Mouse (Mus musculus) limb, embryonic 10.5 days (tissue): Measurements from ENCODE around the gene Iqcd. TPM values are rescaled to one million over a fixed set of nuclear protein-coding genes. Genes with fewer than 3 reads are reported as not detected.
A peak's percentile ranks its signal among the peaks of the same experiment; 100 is the strongest.

ENCODE experiments used
- DNase-seq: peaks from one replicate; pipeline ENCODE4 v3.0.0-alpha.2; 2017; ENCODE audit warnings: low spot score
- H3K27ac ChIP-seq: fragments of 300-500 bp; sonication (generic); 2 replicates; pipeline ENCODE4 v1.5.1; 2016; ENCODE audit warnings: mild to moderate bottlenecking
- H3K27me3 ChIP-seq: fragments of 300-500 bp; sonication (generic); 2 replicates; pipeline ENCODE4 v1.6.1; 2016; ENCODE audit warnings: low read depth, mild to moderate bottlenecking; ENCODE audit not compliant: poor library complexity, severe bottlenecking
- H3K36me3 ChIP-seq: fragments of 300-500 bp; sonication (generic); 2 replicates; pipeline ENCODE4 v1.6.1; 2016; ENCODE audit warnings: mild to moderate bottlenecking, moderate library complexity
- H3K4me1 ChIP-seq: fragments of 300-500 bp; sonication (generic); 2 replicates; pipeline ENCODE4 v1.6.1; 2016
- H3K4me3 ChIP-seq: fragments of 300-500 bp; sonication (generic); 2 replicates; pipeline ENCODE4 v1.5.1; 2016; ENCODE audit warnings: mild to moderate bottlenecking, moderate library complexity
- H3K9me3 ChIP-seq: fragments of 300-500 bp; sonication (generic); replicated peaks from 2 replicates; pipeline ENCODE4 v1.6.1; 2016; ENCODE audit warnings: mild to moderate bottlenecking
- WGBS: fragments of 180-500 bp; shearing (Covaris S2); methylation state at CpG from one replicate; pipeline ENCODE4 v1.1.7; 2016; 5-methylcytosine and 5-hydroxymethylcytosine counted together
- polyA plus RNA-seq: library from polyadenylated mRNA; unstranded; fragments of >200 nt; fragmentation: Nextera tagmentation; extraction: Ambion mirVana; gene quantifications from 2 replicates; pipeline ENCODE4 v1.2.1, GENCODE M21; 2016

Iqcd gene
- polyA plus RNA-seq, 1 experiment from 2014 or later: 0.41 TPM

DNA sequence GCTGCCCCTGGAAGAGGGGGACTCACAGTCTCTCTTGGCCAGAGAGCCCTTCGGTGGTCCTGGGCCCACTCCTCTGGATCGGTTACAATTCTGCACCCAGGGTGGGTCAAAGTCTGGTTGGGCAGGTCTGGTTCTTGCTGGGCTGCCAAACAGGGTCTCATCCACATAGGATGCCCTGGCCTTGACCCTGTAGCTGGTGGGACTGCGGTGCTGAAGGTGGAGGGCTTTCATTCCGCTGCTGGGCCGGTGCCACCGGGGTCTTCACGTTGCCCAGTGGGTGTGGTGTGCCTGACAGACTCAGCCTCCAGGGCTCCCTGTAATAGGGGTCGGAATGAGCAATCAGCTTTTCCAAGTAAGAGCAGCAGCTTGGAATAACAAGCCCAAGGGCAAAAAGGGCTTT, 22.6 kb downstream of the Iqcd start:
- no peak for DNase-seq
- 65% methylated on average over 8 of the region's 8 CpGs for WGBS
- Histone ChIP-seq H3K36me3 (peaks cover 38% of the 10 kb centered on the region), H3K27ac (no peak overlapping the region), H3K9me3 (no peaks in the 10 kb centered on the region), H3K27me3 (no peaks in the 10 kb centered on the region), H3K4me1 (peaks cover 21% of the 10 kb centered on the region), H3K4me3 (peak overlapping the region; percentile 76)

DNA sequence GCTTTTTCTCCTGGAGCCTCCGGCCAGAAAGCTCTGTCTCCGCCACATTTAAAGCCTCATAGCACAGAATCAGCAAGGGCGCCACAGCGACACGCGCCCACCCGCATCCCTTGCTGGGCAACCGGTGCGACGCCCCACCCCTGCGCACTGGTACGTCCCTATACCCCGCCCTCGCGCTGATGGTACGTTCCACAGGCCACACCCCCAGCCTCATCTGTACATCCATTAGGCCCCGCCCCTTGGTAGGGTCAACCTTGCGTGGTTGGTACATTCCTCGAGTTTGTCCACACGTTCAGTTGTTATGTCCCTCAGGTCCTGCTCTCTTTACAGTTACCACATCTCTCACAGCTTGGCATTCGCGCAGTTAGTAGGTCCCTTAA, 23.6 kb downstream of the Iqcd start, which contains the start of the genes Rita1 and Ddx54:
TSS of gene Rita1 (minus strand) at position 148 of the 380 bp plus-strand sequence.
TSS of gene Ddx54 (plus strand) at position 298 of the 380 bp plus-strand sequence.
- Histone ChIP-seq H3K9me3 (no peaks in the 10 kb centered on the region), H3K36me3 (peaks cover 48% of the 10 kb centered on the region), H3K4me3 (peak within 1 kb of the TSS; percentile 76), H3K27me3 (no peaks in the 10 kb centered on the region), H3K27ac (peak within 1 kb of the TSS; percentile 97), H3K4me1 (peaks cover 21% of the 10 kb centered on the region)
- WGBS: under 1% methylated on average over 22 of the region's 22 CpGs
- DNase-seq: peak; percentile 98

DNA sequence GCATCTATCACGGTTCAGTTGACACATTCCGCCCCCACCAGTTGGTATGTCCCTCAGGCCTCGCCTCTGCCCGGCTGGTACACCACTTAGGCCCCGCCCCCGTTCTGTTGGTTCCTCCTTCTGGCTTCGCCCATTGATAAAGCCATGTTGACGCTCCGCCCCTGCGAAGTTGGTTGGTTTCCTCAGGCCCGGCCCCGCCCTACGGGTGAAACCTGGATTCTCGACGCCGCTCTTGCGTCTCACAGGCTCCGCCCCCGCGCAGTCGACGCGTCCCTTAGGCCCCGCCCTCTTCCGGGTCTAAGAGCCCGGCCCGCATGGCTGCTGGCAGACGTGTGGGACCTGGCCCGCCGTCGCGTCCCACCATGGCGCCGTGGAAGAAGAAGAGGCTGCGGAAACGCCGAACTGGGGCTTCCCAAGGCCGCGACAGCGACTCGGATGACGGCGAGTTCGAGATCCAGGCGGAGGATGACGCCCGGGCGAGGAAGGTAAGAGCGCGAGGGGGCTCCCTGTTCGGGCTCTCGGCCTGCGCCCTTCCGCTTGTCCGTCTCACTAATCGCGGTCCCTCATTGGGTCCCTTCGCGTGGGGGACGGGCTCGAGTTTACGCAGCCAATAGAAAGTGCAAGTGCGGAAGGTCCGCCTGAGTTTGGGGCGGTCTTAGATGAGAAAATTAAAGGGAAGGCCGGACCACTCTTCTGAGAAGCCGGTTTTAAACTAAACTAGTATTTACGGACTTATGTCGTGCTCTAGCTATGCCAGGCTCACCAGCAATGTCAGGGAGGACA, 24.2 kb downstream of the Iqcd start:
- DNase-seq: peak; percentile 97
- peak overlapping the region; percentile 97 for H3K27ac ChIP-seq
- H3K4me3 ChIP-seq: peak overlapping the region; percentile 76
- no peaks in the 10 kb centered on the region for H3K27me3 ChIP-seq
- no peaks in the 10 kb centered on the region for H3K9me3 ChIP-seq
- WGBS: under 1% methylated on average over 69 of the region's 69 CpGs
- H3K36me3 ChIP-seq: peaks cover 52% of the 10 kb centered on the region
- peaks cover 21% of the 10 kb centered on the region for H3K4me1 ChIP-seq

DNA sequence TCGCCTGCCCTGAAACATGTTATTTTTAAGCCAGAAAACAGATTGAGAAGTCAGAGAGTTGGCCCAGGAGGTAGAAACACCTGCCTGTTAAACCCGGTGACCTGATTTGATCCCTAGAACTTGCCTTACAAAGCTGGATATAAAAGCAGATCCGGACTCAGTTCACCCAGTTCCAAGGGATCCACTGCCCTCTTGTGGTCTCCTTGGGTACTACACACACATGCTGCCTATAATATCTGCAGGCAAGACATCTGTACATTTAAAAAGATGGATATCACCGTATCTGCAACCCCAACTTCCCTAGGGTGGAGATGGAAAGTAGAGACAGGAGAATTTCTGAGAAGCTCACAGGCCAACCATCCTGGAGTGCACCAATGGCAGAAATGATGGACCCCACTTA, 27.1 kb downstream of the Iqcd start:
- Histone ChIP-seq H3K27ac (no peak overlapping the region), H3K36me3 (peaks cover 60% of the 10 kb centered on the region), H3K4me1 (peaks cover 20% of the 10 kb centered on the region), H3K27me3 (no peaks in the 10 kb centered on the region), H3K9me3 (no peaks in the 10 kb centered on the region), H3K4me3 (no peak overlapping the region)
- no peak for DNase-seq
- WGBS: 98% methylated on average over 4 of the region's 4 CpGs

DNA sequence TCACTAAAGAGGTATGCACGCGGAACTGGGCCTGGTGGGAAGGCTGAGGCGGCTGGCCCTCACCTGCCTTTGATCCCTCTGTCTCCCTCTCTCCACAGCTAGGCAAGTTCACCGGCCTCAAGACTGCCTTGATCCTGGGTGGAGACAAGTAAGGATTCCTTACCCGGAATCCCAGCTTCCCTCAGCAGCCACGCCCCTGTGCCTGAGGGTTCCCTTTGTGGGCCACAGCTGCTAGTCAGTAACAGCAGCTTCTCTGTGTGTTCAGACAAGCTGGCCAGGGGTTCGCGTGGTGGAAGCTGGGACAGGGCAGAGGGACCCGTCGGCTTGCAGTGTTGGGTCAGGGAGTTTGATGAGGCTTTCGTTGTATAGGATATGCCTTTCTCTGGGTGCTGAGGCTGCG, 30.0 kb downstream of the Iqcd start:
- no peaks in the 10 kb centered on the region for H3K27me3 ChIP-seq
- peaks cover 89% of the 10 kb centered on the region for H3K36me3 ChIP-seq
- peaks cover 10% of the 10 kb centered on the region for H3K4me1 ChIP-seq
- DNase-seq: no peak
- 84% methylated on average over 12 of the region's 12 CpGs for WGBS
- no peak overlapping the region for H3K4me3 ChIP-seq
- no peaks in the 10 kb centered on the region for H3K9me3 ChIP-seq
- no peak overlapping the region for H3K27ac ChIP-seq

DNA sequence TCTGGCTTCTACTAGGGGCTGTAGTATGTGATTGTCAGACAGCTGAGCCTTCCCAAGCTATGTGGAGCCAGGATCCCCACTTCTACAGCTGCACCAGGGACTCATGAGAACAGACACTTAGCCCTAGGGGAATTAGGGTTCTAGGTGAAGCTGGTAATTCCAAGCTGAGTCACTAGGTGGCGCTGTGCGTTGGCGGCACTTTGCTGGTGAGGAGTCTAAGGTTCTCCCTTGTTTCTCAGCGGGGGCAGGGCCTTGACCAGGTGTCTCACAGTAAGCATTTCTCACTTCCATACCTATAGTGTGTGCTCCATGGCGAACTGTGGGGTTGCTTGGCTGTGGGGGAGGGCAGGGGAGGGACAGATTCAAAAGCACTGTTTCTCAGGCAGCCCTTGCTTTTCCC, 30.4 kb downstream of the Iqcd start:
- H3K27me3 ChIP-seq: no peaks in the 10 kb centered on the region
- no peak overlapping the region for H3K4me3 ChIP-seq
- 14% methylated on average over 5 of the region's 5 CpGs for WGBS
- H3K36me3 ChIP-seq: peaks cover 93% of the 10 kb centered on the region
- H3K4me1 ChIP-seq: peaks cover 6% of the 10 kb centered on the region
- H3K27ac ChIP-seq: no peak overlapping the region
- H3K9me3 ChIP-seq: no peaks in the 10 kb centered on the region
- DNase-seq: peak; percentile 81

DNA sequence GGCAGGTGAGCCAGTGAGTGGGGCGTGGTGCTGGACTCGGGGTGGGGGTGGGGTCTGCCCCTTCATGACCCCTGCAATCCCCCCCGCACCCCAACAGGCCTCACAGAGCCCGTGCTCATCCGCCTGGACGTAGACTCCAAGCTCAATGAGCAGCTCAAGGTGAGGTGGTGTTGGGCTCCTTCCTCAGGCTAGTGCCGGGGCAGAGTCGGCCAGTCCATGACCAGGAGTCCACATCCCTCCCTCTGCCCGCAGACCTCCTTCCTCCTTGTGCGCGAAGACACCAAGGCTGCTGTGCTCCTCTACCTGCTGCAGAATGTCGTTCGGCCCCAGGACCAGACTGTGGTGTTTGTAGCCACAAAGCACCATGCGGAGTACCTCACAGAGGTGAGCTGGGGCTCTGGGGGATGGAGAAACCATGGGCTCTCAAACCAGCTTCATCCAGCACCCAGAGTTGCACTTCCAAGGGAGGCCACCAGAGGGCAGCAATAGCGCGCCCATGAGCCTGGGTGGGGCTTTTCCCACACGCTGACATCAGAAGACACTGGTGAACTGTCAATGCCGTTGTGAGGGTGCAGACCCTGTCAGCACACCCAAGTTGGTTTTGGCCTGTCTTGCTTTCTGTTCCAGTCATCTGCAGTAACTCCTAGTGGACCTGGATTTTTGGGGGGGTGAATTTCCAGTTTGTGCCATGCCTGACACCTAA, 31.7 kb downstream of the Iqcd start:
- H3K27me3 ChIP-seq: no peaks in the 10 kb centered on the region
- H3K9me3 ChIP-seq: no peaks in the 10 kb centered on the region
- H3K4me3 ChIP-seq: no peak overlapping the region
- peaks cover 99% of the 10 kb centered on the region for H3K36me3 ChIP-seq
- WGBS: 77% methylated on average over 18 of the region's 18 CpGs
- H3K27ac ChIP-seq: no peak overlapping the region
- peak; percentile 89 for DNase-seq
- peaks cover 6% of the 10 kb centered on the region for H3K4me1 ChIP-seq

DNA sequence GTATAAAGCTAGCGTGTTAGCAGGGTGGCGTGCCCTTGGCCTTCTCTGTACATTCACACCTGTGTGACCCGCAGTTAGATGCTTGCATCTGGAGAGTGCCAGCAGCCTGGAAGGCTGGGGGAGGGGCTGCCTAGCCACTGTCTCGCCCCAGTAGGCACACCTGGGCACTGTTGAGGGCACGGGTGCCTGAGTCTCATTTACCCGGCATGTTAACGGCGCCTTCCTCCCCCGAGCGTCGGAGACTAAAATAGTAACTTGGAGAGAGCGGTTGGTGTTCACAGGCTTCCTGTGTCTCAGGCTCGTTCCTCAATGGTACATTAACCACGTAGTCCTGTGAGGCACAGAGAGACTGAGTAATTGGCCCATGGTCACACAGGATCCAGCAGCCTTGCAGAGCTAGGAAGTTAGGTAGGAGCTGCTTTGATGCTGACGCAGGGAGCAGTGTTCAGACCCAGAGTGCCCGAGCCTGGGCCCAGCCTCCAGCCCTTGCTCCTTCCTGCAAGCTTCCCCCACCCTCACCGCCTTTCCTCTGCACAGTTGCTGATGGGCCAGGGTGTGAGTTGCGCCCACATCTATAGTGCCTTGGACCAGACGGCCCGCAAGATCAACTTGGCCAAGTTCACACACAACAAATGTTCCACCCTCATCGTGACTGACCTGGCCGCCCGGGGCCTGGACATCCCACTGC, 32.4 kb downstream of the Iqcd start:
- no peak overlapping the region for H3K4me3 ChIP-seq
- no peaks in the 10 kb centered on the region for H3K27me3 ChIP-seq
- no peak for DNase-seq
- no peak overlapping the region for H3K27ac ChIP-seq
- WGBS: 94% methylated on average over 23 of the region's 23 CpGs
- peaks cover 6% of the 10 kb centered on the region for H3K4me1 ChIP-seq
- H3K9me3 ChIP-seq: no peaks in the 10 kb centered on the region
- H3K36me3 ChIP-seq: peaks cover 99% of the 10 kb centered on the region

DNA sequence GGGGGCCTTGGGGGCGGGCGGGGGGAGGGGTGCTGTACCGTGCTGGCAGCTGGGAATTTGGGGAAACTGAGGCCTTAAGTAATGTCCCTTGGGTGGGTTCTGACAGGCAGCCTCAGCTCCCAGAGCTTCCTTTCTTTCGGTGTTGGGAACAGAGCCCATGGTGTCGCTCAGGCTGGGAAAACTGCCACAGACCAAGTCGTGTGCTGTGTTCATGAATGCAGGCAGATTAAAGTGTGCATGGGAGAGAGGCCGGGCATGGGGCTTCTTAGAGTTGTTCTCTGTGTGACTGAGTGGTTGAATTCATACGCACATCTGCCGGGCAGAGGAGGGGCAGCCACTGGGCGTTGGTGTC, 33.0 kb downstream of the Iqcd start:
- H3K4me1 ChIP-seq: peaks cover 12% of the 10 kb centered on the region
- H3K27me3 ChIP-seq: no peaks in the 10 kb centered on the region
- H3K27ac ChIP-seq: no peak overlapping the region
- H3K4me3 ChIP-seq: no peak overlapping the region
- DNase-seq: no peak
- no peaks in the 10 kb centered on the region for H3K9me3 ChIP-seq
- H3K36me3 ChIP-seq: peaks cover 99% of the 10 kb centered on the region
- 97% methylated on average over 10 of the region's 10 CpGs for WGBS

DNA sequence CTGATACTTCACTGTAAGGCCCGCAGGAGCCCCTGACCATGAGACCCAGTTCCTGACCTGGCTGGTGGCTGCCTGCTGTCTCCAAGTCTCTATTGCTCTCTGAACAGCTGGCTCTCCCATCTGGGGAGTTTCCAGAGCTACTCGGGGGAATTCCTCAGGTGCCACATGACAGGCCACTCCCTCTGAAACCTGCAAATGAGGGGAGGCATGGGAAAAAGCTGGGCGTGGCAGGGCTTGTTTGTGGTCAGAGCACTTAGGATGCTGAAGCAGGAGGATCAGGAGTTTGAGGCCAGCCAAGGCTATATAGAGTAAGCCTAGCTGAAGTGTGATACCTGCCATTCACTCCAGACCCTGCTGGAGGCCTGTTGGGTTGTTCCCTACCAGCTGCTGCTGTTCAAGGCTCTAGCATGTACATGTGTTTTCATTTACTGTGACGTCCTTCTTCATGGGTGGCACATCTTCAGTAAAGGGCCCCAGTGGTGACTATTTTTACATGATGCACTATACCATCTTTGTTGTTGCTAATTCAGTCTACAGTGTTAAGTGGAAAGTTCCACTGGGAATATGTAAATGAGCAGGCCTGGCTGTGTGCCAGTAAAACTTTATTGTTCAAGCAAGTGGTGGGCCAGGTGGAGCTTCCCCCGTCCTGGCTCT, 33.5 kb downstream of the Iqcd start:
- H3K4me3 ChIP-seq: no peak overlapping the region
- DNase-seq: no peak
- H3K9me3 ChIP-seq: no peaks in the 10 kb centered on the region
- H3K27me3 ChIP-seq: no peaks in the 10 kb centered on the region
- peaks cover 13% of the 10 kb centered on the region for H3K4me1 ChIP-seq
- peaks cover 99% of the 10 kb centered on the region for H3K36me3 ChIP-seq
- no peak overlapping the region for H3K27ac ChIP-seq
- 72% methylated on average over 5 of the region's 5 CpGs for WGBS

DNA sequence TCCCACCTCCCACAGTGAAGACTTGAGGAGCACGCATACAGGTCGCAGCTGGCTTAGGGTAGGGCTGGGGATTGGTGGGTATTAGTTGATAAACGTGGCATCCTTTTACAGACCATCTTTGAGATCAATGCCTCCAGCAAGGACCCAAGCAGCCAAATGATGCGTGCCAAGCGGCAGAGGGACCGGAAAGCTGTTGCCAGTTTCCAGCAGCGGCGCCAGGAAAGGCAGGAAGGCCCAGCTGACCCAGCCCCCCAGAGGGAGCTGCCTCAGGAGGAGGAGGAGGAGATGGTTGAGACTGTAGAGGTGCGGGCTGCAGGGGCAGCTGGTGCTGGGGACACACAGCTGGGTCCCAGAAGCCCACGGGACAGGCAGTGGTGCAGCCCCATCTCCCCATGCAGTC, 35.6 kb downstream of the Iqcd start:
- no peak for DNase-seq
- Histone ChIP-seq H3K27me3 (peaks cover 9% of the 10 kb centered on the region), H3K4me3 (no peak overlapping the region), H3K4me1 (peaks cover 13% of the 10 kb centered on the region), H3K9me3 (no peaks in the 10 kb centered on the region), H3K36me3 (peaks cover 95% of the 10 kb centered on the region), H3K27ac (no peak overlapping the region)
- 94% methylated on average over 10 of the region's 10 CpGs for WGBS

DNA sequence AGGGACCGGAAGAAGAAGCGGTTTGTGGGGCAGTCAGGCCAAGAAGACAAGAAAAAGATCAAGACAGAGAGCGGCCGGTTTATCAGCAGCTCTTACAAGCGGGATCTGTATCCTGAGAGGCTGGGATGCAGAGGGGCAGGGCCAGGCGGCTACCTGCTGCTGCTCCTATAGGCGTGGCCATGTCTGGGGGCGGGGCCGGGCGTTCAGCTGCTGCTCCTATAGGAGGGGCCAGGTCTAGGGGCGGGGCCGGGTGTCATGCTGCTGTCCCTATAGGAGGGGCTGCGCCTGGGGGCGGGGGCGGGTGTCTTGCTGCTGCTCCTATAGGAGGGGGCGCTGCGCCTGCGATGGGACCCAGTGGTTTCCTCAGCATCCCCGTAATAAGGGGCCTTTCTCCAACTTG, 37.6 kb downstream of the Iqcd start:
- WGBS: 21% methylated on average over 19 of the region's 19 CpGs
- Histone ChIP-seq H3K27me3 (peaks cover 29% of the 10 kb centered on the region), H3K27ac (no peak overlapping the region), H3K4me3 (no peak overlapping the region), H3K4me1 (peaks cover 18% of the 10 kb centered on the region), H3K9me3 (no peaks in the 10 kb centered on the region), H3K36me3 (peaks cover 75% of the 10 kb centered on the region)
- peak; percentile 71 for DNase-seq
